Mouse (Mus musculus) megakaryocyte, embryonic 14.5 days (primary cell): ENCODE data around the gene Mmp20.

ENCODE experiments used
- FLI1 ChIP-seq: IDR thresholded peaks from 2 replicates; pipeline ENCODE4 v1.6.1; 2012; ENCODE audit warnings: low read length, inconsistent platforms, mixed read lengths
- GATA1 ChIP-seq: IDR thresholded peaks from 3 replicates; pipeline ENCODE4 v1.6.1; 2012; ENCODE audit warnings: mixed read lengths, low read length, inconsistent platforms, borderline replicate concordance

GRCm38 (mm10) chr9:7657946-7658345, 29.9 kb downstream of the Mmp20 start:
- TF ChIP-seq GATA1 (no peak), FLI1 (no peak)
